Mouse (Mus musculus) olfactory bulb, adult 2 months (tissue): ENCODE measurements around the gene Vmn1r12. TPM values are rescaled to one million over a fixed set of nuclear protein-coding genes. Genes with fewer than 3 reads are reported as not detected.
"Not testable (repeated sequence)": the region's sequence is repeated elsewhere in the genome, so short reads cannot be mapped to it uniquely, and the experiment has no call there.

Experiments
- H3K27ac ChIP-seq: fragments of 200-500 bp; 2 replicates; pipeline ENCODE4 v1.5.1; 2012; ENCODE audit warnings: low read depth, low read length; ENCODE audit not compliant: insufficient read depth
- H3K4me1 ChIP-seq: fragments of 200-500 bp; 2 replicates; pipeline ENCODE4 v1.6.1; 2012; ENCODE audit warnings: low read length; ENCODE audit not compliant: control insufficient read depth, insufficient read depth
- H3K4me3 ChIP-seq: fragments of 200-500 bp; 2 replicates; pipeline ENCODE4 v1.5.1; 2012; ENCODE audit warnings: mild to moderate bottlenecking, low read depth, low read length, moderate library complexity; ENCODE audit not compliant: insufficient read depth
- CTCF ChIP-seq: fragments of 200-500 bp; IDR thresholded peaks from 2 replicates; pipeline ENCODE4 v1.5.1; 2012; ENCODE audit warnings: low read depth, mild to moderate bottlenecking, low read length, moderate library complexity; ENCODE audit not compliant: insufficient read depth
- POLR2A ChIP-seq: fragments of 200-500 bp; IDR thresholded peaks from 2 replicates; pipeline ENCODE4 v1.6.1; 2012; ENCODE audit warnings: mild to moderate bottlenecking, low read depth, low read length, moderate library complexity; ENCODE audit not compliant: insufficient read depth
- whole genome bisulfite sequencing: fragments of 180-500 bp; shearing (Covaris S2); methylation state at CpG from one replicate; pipeline ENCODE4 v1.1.7; 2018; 5-methylcytosine and 5-hydroxymethylcytosine counted together
- polyA plus RNA-seq: library from polyadenylated mRNA; stranded (reverse); fragments of >200 nt; gene quantifications from 2 replicates; pipeline ENCODE4 v1.2.4, GENCODE M21; 2012; ENCODE audit warnings: low replicate concordance; ENCODE audit not compliant: missing spikeins, insufficient read depth, insufficient read length

The Vmn1r12 gene
- not detected in 2 replicates for polyA plus RNA-seq

DNA sequence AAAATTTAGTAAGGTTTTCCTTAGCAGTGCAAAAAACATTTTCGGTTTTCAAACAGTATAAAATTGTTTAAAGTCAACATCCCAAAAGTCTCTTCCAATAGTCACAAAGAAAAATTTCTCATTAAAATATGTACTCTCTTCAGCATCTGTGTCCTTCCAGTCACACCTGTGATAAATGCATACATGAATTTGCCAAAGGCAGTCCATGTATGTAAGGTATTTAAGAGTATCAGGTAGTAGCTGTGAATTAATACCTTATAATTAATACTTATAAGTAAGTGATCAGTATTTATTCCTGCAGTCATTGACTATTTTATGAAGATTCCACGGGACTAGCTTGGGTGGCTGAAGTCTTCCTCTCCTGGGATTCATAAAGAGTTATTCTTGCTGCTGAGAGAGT lies at the start of gene Vmn1r12:
Gene Vmn1r12, plus strand, starts transcription at position 301 of the 400 bp plus-strand sequence.
- TF ChIP-seq POLR2A (no peak), CTCF (no peak)
- WGBS: 93% methylated on average over 2 of the region's 2 CpGs
- no peak within 1 kb of the TSS for H3K27ac ChIP-seq
- H3K4me1 ChIP-seq: no peaks in the 10 kb centered on the region
- no peak within 1 kb of the TSS for H3K4me3 ChIP-seq

DNA sequence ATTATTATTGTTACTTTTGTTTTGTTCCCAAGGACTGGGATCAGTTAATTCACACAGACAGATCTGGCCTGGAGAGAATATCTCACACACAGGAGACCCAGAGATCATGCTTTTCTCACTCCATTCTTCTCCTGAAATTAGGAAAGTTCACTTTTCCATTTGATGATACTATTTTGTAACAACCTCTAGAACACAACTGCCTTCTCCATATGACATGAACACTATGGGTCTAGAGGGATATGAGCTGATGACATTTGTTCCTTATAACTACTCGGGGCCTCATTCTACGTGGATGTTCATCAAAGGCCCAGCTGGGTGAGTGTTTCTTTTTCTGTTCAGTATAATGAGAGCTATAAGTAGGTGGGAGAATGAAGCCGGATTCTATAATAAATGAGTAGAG lies 47.6 kb upstream of the Vmn1r12 start, which contains the start of gene Vmn1r10:
Gene Vmn1r10, plus strand, starts transcription at position 301 of the 400 bp plus-strand sequence.
- H3K27ac ChIP-seq: no peak within 1 kb of the TSS
- WGBS: 77% methylated on average over 3 of the region's 3 CpGs
- TF ChIP-seq CTCF: no peak
- TF ChIP-seq POLR2A: no peak
- H3K4me1 ChIP-seq: no peaks in the 10 kb centered on the region
- H3K4me3 ChIP-seq: no peak within 1 kb of the TSS

DNA sequence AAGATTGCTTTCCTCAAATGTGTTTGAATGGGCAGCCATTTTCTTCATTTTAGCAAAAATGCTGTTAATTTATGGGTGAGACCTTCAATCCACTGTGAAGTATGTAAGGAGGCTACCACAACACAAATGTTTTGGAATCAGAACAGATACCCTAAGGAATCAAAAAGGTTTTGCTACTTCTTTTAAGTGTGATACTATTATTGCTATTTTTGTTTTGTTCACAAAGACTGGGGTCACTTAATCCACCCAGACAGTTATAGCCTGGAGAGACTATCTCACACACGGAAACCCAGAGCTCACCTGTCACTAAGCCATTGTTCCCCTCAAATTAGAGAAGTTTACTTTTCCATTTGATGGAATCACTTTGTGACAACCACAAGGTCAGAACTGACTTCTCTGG lies 23.6 kb upstream of the Vmn1r12 start, which contains the start of gene Vmn1r11:
Gene Vmn1r11, plus strand, starts transcription at position 301 of the 400 bp plus-strand sequence.
- H3K4me3 ChIP-seq: no peak within 1 kb of the TSS
- TF ChIP-seq CTCF (no peak), POLR2A (no peak)

DNA sequence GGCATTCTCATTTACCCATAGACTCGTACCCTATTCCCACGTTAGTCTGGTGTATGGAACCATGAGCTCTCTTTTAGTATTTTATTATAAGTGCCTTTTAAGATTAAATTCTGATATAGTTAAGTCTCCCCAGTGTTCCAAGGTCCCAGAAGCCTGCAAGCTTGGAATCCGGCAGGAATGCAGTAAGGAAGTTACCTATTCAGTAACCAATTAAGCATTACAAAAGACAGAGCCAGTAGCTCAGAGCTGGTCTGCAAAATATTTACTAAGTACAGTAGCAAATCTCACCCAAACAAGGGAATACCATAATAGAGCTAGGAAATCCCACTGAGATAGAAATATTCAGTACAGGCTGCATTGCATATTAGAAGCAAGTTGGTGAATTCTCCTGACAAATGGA lies 33.3 kb downstream of the Vmn1r12 start:
- WGBS: 33% methylated on average over 3 of the region's 3 CpGs
- not testable (repeated sequence) for H3K4me3 ChIP-seq, H3K27ac ChIP-seq, H3K4me1 ChIP-seq

More for the DNA sequence above, 23.6 kb upstream of the Vmn1r12 start, which contains the start of gene Vmn1r11:
- 66% methylated on average over 1 of the region's 1 CpGs for WGBS
- Histone ChIP-seq H3K27ac (no peak within 1 kb of the TSS), H3K4me1 (no peaks in the 10 kb centered on the region)

DNA sequence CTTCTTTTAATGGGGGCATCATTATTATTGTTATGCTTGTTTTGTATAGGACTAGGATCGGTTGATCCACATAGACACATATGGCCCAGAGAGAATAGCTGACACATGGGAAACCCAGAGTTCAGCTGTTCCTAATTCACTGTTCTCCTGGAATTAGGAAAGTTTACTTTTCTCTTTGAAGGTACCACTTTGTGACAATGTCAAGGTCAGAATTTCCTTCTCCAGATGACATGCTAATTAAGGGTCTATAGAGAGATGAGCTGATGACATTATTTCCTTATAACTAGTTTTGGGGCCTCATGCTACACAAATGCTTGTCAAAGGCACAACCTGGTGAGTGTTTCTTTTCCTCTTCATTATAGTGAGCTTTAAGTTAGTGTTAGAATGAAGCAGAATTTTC lies 46.3 kb downstream of the Vmn1r12 start, which contains the start of gene Vmn1r13:
Gene Vmn1r13, plus strand, starts transcription at position 301 of the 400 bp plus-strand sequence.
- WGBS: 92% methylated on average over 1 of the region's 1 CpGs
- H3K4me3 ChIP-seq, H3K4me1 ChIP-seq, H3K27ac ChIP-seq: not testable (repeated sequence)

Other genes with a start within 250 kb of the Vmn1r12 start
- gene Nt5c3, start 233.0 kb upstream of the Vmn1r12 start, polyA plus RNA-seq: not detected in 2 replicates
- gene Vmn1r4, start 232.9 kb upstream of the Vmn1r12 start, polyA plus RNA-seq: not detected in 2 replicates
- not detected in 2 replicates for gene Vmn1r5, start 186.6 kb upstream of the Vmn1r12 start, polyA plus RNA-seq
- not detected in 2 replicates for gene Vmn1r6, start 159.7 kb upstream of the Vmn1r12 start, polyA plus RNA-seq
- not detected in 2 replicates for gene Vmn1r7, start 131.6 kb upstream of the Vmn1r12 start, polyA plus RNA-seq
- gene Vmn1r8, start 124.6 kb upstream of the Vmn1r12 start, polyA plus RNA-seq: not detected in 2 replicates
- gene Vmn1r9, start 90.1 kb upstream of the Vmn1r12 start, polyA plus RNA-seq: not detected in 2 replicates
- not detected in 2 replicates for gene Vmn1r10, start 47.5 kb upstream of the Vmn1r12 start, polyA plus RNA-seq
- gene Vmn1r11, start 23.5 kb upstream of the Vmn1r12 start, polyA plus RNA-seq: not detected in 2 replicates
- gene Vmn1r13, start 46.4 kb downstream of the Vmn1r12 start, polyA plus RNA-seq: not detected in 2 replicates
- not detected in 2 replicates for gene Vmn1r14, start 74.8 kb downstream of the Vmn1r12 start, polyA plus RNA-seq
- not detected in 2 replicates for gene Vmn1r15, start 101.0 kb downstream of the Vmn1r12 start, polyA plus RNA-seq
- not detected in 2 replicates for gene Vmn1r16, start 172.6 kb downstream of the Vmn1r12 start, polyA plus RNA-seq
- not detected in 2 replicates for gene Vmn1r17, start 206.8 kb downstream of the Vmn1r12 start, polyA plus RNA-seq
- not detected in 2 replicates for gene Vmn1r18, start 238.9 kb downstream of the Vmn1r12 start, polyA plus RNA-seq
- not detected in 2 replicates for gene Vmn1r19, start 246.9 kb downstream of the Vmn1r12 start, polyA plus RNA-seq